ENCODE assay signal across 21 mouse cellular contexts in genomic region chr2:151564986-151565385, GRCm38 (mm10). TPM values are rescaled to one million over a fixed set of nuclear protein-coding genes. Genes with fewer than 3 reads are reported as not detected.
DNase-seq lines count a peak whose midpoint lies in the region.
"Had no signal": no experiment of that assay in that cellular context is flagged by ENCODE, and none has a peak within 500 bp of the region (broad histone marks: within the 10 kb centered on the region; RNA-seq: fewer than 3 reads in every experiment).

No protein-coding gene starts in this region.

- intact Hi-C loops in heart, postnatal 10 days (cut with DNase I) = no loop called here
- intact Hi-C loops in heart, postnatal 36 days (cut with DNase I) = no loop called here
- intact Hi-C loops in left cerebral cortex, postnatal 10 days (cut with DNase I) = no loop called here

- peak; percentile 44 for DNase-seq in adrenal gland, postnatal 14 days
- no peak for DNase-seq in adrenal gland, postnatal 36 days
- peak; percentile 20 to 31 for DNase-seq in heart, postnatal 10 days
- DNase-seq in heart, postnatal 36 days = no peak
- DNase-seq in 3T3-L1 (ENCODE audit: low read depth, low spot score) = peak; percentile 88
- DNase-seq in adipocyte (ENCODE audit: low spot score) = peak; percentile 91
- no peak for DNase-seq in cerebellum, adult 9-10 months
- DNase-seq in left cerebral cortex, postnatal 10 days (ENCODE audit: extremely low spot score in 1 of 2, low spot score in 2 of 2) = no peak
- DNase-seq: B cell, adult 2 months; cerebellum, adult 11 months; cerebellum, postnatal 25 days; gastrocnemius, postnatal 14 days; heart, adult 2 months; kidney, postnatal 4 days; left cerebral cortex, postnatal 4 days; liver, postnatal 0 days; midbrain, embryonic 14.5 days; right cerebral cortex, adult 18-20 months; thymus, postnatal 36 days had no signal

RNA-seq across cellular contexts. Expression of gene Sdcbp2, which starts 7.4 kb away (rescaled TPM):
- total RNA-seq in adrenal gland, postnatal 14 days (2021) = 2.1 and 3.0 TPM in 2 replicates
- total RNA-seq in adrenal gland, postnatal 36 days (2021) = 1 to 10 TPM; 1.5 to 2.0 TPM
- total RNA-seq in heart, postnatal 10 days (2021) = 1 to 10 TPM; 1.6 to 3.2 TPM
- total RNA-seq in heart, postnatal 36 days (2021) = 1 to 10 TPM; 2.0 TPM
- total RNA-seq in left cerebral cortex, postnatal 10 days (2021) = 1 to 10 TPM; 1.5 to 1.6 TPM
- total RNA-seq: hematopoietic stem cell, adult 5-6 weeks; megakaryocyte, adult 5-6 weeks had no signal

RNA-seq across cellular contexts. Expression of gene Fkbp1a, which starts 22.7 kb away (rescaled TPM):
- 262 and 266 TPM in 2 replicates for total RNA-seq in adrenal gland, postnatal 14 days (2021)
- 100 to 1,000 TPM; 273 to 327 TPM for total RNA-seq in adrenal gland, postnatal 36 days (2021)
- total RNA-seq in heart, postnatal 10 days (2021) = 100 to 1,000 TPM; 377 to 378 TPM
- total RNA-seq in heart, postnatal 36 days (2021) = 100 to 1,000 TPM; 213 to 229 TPM
- total RNA-seq in left cerebral cortex, postnatal 10 days (2021) = 100 to 1,000 TPM; 558 to 568 TPM

Comparison
In these comparisons a context has a peak if more than half of its experiments do, and no peak if none do; other contexts are left out.
1. DNase-seq: peak in adrenal gland, postnatal 14 days (single experiment), heart, postnatal 10 days (2 of 2), 3T3-L1 (single experiment) and adipocyte (single experiment); none in adrenal gland, postnatal 36 days (0 of 2), heart, postnatal 36 days (0 of 2), cerebellum, adult 9-10 months (single experiment) and left cerebral cortex, postnatal 10 days (0 of 2).